Mouse (Mus musculus) adrenal gland, postnatal 36 days (tissue): ENCODE data around the gene Fxyd1. TPM values are rescaled to one million over a fixed set of nuclear protein-coding genes. Genes with fewer than 3 reads are reported as not detected.

ENCODE experiments used
- DNase-seq, 2 experiments: peaks; one replicate each; pipeline ENCODE4 v3.0.0; 2021; ENCODE audit warnings: mixed read lengths in 1 of 2
- total RNA-seq, 2 experiments: library from RNA; stranded (reverse); gene quantifications; 2 replicates each; pipeline ENCODE4 v1.2.3; 2021

The Fxyd1 gene
- total RNA-seq, 2 experiments from 2014 or later: 167 to 239 TPM

- DNase-seq: peak in 1 of 2 experiments; percentile 58
These were observed 4.2 kb downstream of the Fxyd1 start for GRCm38 (mm10) chr7:31052636-31053434.

- DNase-seq: no peak
These were observed 4.8 kb downstream of the Fxyd1 start for GRCm38 (mm10) chr7:31052251-31052635.

- DNase-seq: no peak
These were observed 5.5 kb downstream of the Fxyd1 start, which contains the start of gene Fxyd7 for GRCm38 (mm10) chr7:31051321-31052021. Gene Fxyd7, minus strand, starts transcription at chr7:31051467.

- no peak for DNase-seq
These were observed 6.1 kb downstream of the Fxyd1 start for GRCm38 (mm10) chr7:31050921-31051320.

- DNase-seq: no peak
These were observed 6.5 kb downstream of the Fxyd1 start for GRCm38 (mm10) chr7:31050487-31050886.

GRCm38 (mm10) chr7:31049846-31050281 is 7.1 kb downstream of the Fxyd1 start:
- no peak for DNase-seq

GRCm38 (mm10) chr7:31049135-31049845 is 7.7 kb downstream of the Fxyd1 start:
- DNase-seq: no peak

- no peak for DNase-seq
These were observed 14.5 kb downstream of the Fxyd1 start, which contains the start of gene Fxyd5 for GRCm38 (mm10) chr7:31042431-31042910. Gene Fxyd5, minus strand, starts transcription at chr7:31042481.

- DNase-seq: peak; percentile 71 to 79
These were observed 15.2 kb downstream of the Fxyd1 start for GRCm38 (mm10) chr7:31041662-31042315.

- DNase-seq: no peak
These were observed 16.0 kb downstream of the Fxyd1 start for GRCm38 (mm10) chr7:31041023-31041407.

GRCm38 (mm10) chr7:31040281-31041022 is 16.5 kb downstream of the Fxyd1 start:
- no peak for DNase-seq

- no peak for DNase-seq
These were observed 18.0 kb downstream of the Fxyd1 start for GRCm38 (mm10) chr7:31039011-31039410.

- no peak for DNase-seq
These were observed 19.3 kb downstream of the Fxyd1 start for GRCm38 (mm10) chr7:31037675-31038074.

GRCm38 (mm10) chr7:31036917-31037316 is 20.1 kb downstream of the Fxyd1 start:
- no peak for DNase-seq

GRCm38 (mm10) chr7:31035291-31035690 is 21.7 kb downstream of the Fxyd1 start:
- DNase-seq: no peak

- peak in 1 of 2 experiments; percentile 59 for DNase-seq
These were observed 22.2 kb downstream of the Fxyd1 start for GRCm38 (mm10) chr7:31034789-31035188.

GRCm38 (mm10) chr7:31033409-31034165 is 23.4 kb downstream of the Fxyd1 start:
- DNase-seq: no peak

- no peak for DNase-seq
These were observed 25.3 kb downstream of the Fxyd1 start for GRCm38 (mm10) chr7:31031731-31032130.

- no peak for DNase-seq
These were observed 26.3 kb downstream of the Fxyd1 start for GRCm38 (mm10) chr7:31030717-31031116.

- no peak for DNase-seq
These were observed 28.4 kb downstream of the Fxyd1 start for GRCm38 (mm10) chr7:31028609-31029008.
